Mouse (Mus musculus) cortical plate, adult 2 months (tissue): ENCODE data around the gene Klhl6.

Experiments used
- CTCF ChIP-seq: fragments of 200-500 bp; IDR thresholded peaks from 2 replicates; pipeline ENCODE4 v1.5.1; 2011; ENCODE audit warnings: mild to moderate bottlenecking, control low read depth, low read length; ENCODE audit not compliant: insufficient read depth; ENCODE audit errors: extremely low read depth
- POLR2A ChIP-seq: fragments of 200-500 bp; IDR thresholded peaks from 2 replicates; pipeline ENCODE4 v1.6.1; 2011; ENCODE audit warnings: mild to moderate bottlenecking, low read length, control low read depth; ENCODE audit not compliant: insufficient read depth; ENCODE audit errors: extremely low read depth

- no peak for TF ChIP-seq POLR2A
- TF ChIP-seq CTCF: no peak
Measured at GRCm38 (mm10) chr16:19977282-19977681, 5.6 kb downstream of the Klhl6 start.
